In the genomic region with DNA sequence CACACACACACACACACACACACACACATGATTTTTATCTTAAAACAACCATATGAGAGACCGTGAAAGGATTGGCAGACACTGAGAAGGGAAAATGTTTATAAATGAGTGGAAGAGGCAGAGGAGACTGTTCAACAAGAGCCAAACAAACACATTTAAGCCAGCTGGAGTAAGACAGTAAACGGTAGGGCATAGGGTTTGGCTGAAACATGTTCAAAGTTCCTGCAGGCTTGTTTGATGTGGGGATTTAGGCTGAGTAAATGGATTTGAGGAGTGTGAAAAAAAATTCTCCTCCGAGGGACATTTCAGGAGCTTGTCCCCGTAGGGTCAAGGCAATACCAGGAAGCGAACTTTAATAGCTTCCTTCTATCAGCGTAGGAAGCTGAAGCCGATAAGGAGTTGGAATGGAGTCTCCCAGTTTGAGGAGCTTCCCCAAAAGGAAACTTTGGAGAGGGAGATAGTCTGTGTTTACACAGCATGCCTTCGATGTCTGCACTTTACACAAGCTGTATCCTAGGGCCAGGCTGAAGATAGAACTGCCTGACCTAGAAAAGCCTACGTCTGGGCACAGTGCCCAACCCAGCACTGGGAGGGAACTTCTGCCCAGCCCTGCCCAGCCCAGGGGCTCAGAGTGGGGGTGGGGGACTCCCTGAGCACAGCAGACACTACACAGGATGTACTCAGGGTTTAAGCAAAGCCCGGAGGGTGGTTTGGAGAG, we compare ENCODE assay signal across 8 mouse cellular contexts. TPM values are rescaled to one million over a fixed set of nuclear protein-coding genes. Genes with fewer than 3 reads are reported as not detected.
A peak's percentile ranks its signal among the peaks of the same experiment; 100 is the strongest.
DNase-seq lines count a peak whose midpoint lies in the region; ATAC-seq and TF ChIP-seq lines count a peak whose summit lies in the region.

No protein-coding gene starts in this region.

- no peaks in the 10 kb centered on the region for H3K36me3 ChIP-seq in forebrain, embryonic 12.5 days (replicated peaks)
- H3K36me3 ChIP-seq in forebrain, embryonic 10.5 days (replicated peaks), result no peaks in the 10 kb centered on the region
- no peaks in the 10 kb centered on the region for H3K36me3 ChIP-seq in intestine, postnatal 0 days (ENCODE audit: control insufficient read depth, insufficient read depth)
- no peaks in the 10 kb centered on the region for H3K36me3 ChIP-seq in limb, embryonic 14.5 days (ENCODE audit: control insufficient read depth, insufficient read depth, low read length)
- H3K36me3 ChIP-seq in midbrain, postnatal 0 days (ENCODE audit: insufficient read depth, low read length), result no peaks in the 10 kb centered on the region
- H3K36me3 ChIP-seq in stomach, embryonic 15.5 days, result no peaks in the 10 kb centered on the region

- no peak for TF ChIP-seq POLR2A in limb, embryonic 14.5 days (IDR thresholded peaks at IDR 0.05; ENCODE audit: borderline replicate concordance, extremely low read depth, insufficient read depth, insufficient read length)

- peaks cover 15% of the 10 kb centered on the region for H3K4me1 ChIP-seq in forebrain, embryonic 12.5 days
- H3K4me1 ChIP-seq in forebrain, embryonic 10.5 days, result peaks cover 18% of the 10 kb centered on the region
- H3K4me1 ChIP-seq in intestine, postnatal 0 days (replicated peaks; ENCODE audit: control insufficient read depth, insufficient read depth, low read length), result peaks cover 27% of the 10 kb centered on the region
- H3K4me1 ChIP-seq in limb, embryonic 14.5 days (ENCODE audit: control insufficient read depth, insufficient read depth, low read length), result peaks cover 6% of the 10 kb centered on the region
- H3K4me1 ChIP-seq in midbrain, postnatal 0 days (ENCODE audit: insufficient read depth, low read length), result no peaks in the 10 kb centered on the region
- H3K4me1 ChIP-seq in stomach, embryonic 15.5 days, result peaks cover 26% of the 10 kb centered on the region

- 76% methylated on average over 10 of the region's 10 CpGs for WGBS in forebrain, embryonic 12.5 days
- WGBS in forebrain, embryonic 10.5 days, result 86% methylated on average over 10 of the region's 10 CpGs
- WGBS in intestine, postnatal 0 days, result 3% methylated on average over 10 of the region's 10 CpGs
- 55% methylated on average over 10 of the region's 10 CpGs for WGBS in limb, embryonic 14.5 days
- 56% methylated on average over 10 of the region's 10 CpGs for WGBS in midbrain, postnatal 0 days
- 13% methylated on average over 10 of the region's 10 CpGs for WGBS in stomach, embryonic 15.5 days

- ATAC-seq in forebrain, embryonic 12.5 days (ENCODE audit: low FRiP score), result peak; percentile 64; the same call in 1 of the 2 replicates
- ATAC-seq in intestine, postnatal 0 days, result peak; percentile 14; the same call in 1 of the 2 replicates
- 0 out of 2 replicates have a peak, but pooled peaks have one; percentile 37 for ATAC-seq in limb, embryonic 14.5 days (ENCODE audit: low FRiP score, low read depth)
- peak; percentile 69 for ATAC-seq in midbrain, postnatal 0 days (ENCODE audit: low FRiP score)
- peak; percentile 70 for ATAC-seq in stomach, embryonic 15.5 days (ENCODE audit: insufficient read depth, low FRiP score, low read depth)

- no peak for DNase-seq in forebrain, embryonic 10.5 days (ENCODE audit: extremely low spot score, low spot score)
- peak; percentile 94 for DNase-seq in cerebellum, adult 9-11 months
- peak; percentile 56 to 75 for DNase-seq in gastrocnemius, postnatal 4 days (ENCODE audit: low spot score in 2 of 2)
- peak; percentile 47 for DNase-seq in limb, embryonic 14.5 days (ENCODE audit: low spot score)
- peak; percentile 80 for DNase-seq in midbrain, postnatal 0 days (ENCODE audit: low spot score)

- H3K9ac ChIP-seq in forebrain, embryonic 12.5 days, result no peak overlapping the region
- H3K9ac ChIP-seq in intestine, postnatal 0 days (ENCODE audit: low read depth, low read length), result no peak overlapping the region; the same call in 1 of the 2 replicates
- no peak overlapping the region for H3K9ac ChIP-seq in limb, embryonic 14.5 days (ENCODE audit: low read depth, low read length, severe bottlenecking)
- no peak overlapping the region for H3K9ac ChIP-seq in midbrain, postnatal 0 days (replicated peaks; ENCODE audit: low read length, poor library complexity, severe bottlenecking)
- no peak overlapping the region for H3K9ac ChIP-seq in stomach, embryonic 15.5 days

- H3K27me3 ChIP-seq in forebrain, embryonic 12.5 days, result no peaks in the 10 kb centered on the region
- H3K27me3 ChIP-seq in forebrain, embryonic 10.5 days (ENCODE audit: poor library complexity, severe bottlenecking), result no peaks in the 10 kb centered on the region
- no peaks in the 10 kb centered on the region for H3K27me3 ChIP-seq in intestine, postnatal 0 days (replicated peaks; ENCODE audit: control insufficient read depth, insufficient read depth, low read length)
- no peaks in the 10 kb centered on the region for H3K27me3 ChIP-seq in limb, embryonic 14.5 days (ENCODE audit: control insufficient read depth, insufficient read depth, low read length)
- H3K27me3 ChIP-seq in midbrain, postnatal 0 days (ENCODE audit: insufficient read depth, low read length), result no peaks in the 10 kb centered on the region
- no peaks in the 10 kb centered on the region for H3K27me3 ChIP-seq in stomach, embryonic 15.5 days (replicated peaks)

- H3K4me3 ChIP-seq in forebrain, embryonic 12.5 days (replicated peaks), result no peak overlapping the region
- H3K4me3 ChIP-seq in forebrain, embryonic 10.5 days, result no peak overlapping the region
- no peak overlapping the region for H3K4me3 ChIP-seq in intestine, postnatal 0 days (ENCODE audit: low read depth, low read length)
- no peak overlapping the region for H3K4me3 ChIP-seq in limb, embryonic 14.5 days (replicated peaks; ENCODE audit: low read length)
- no peak overlapping the region for H3K4me3 ChIP-seq in midbrain, postnatal 0 days (ENCODE audit: low read depth, low read length)
- H3K4me3 ChIP-seq in stomach, embryonic 15.5 days (replicated peaks), result no peak overlapping the region

- H3K27ac ChIP-seq in forebrain, embryonic 12.5 days, result no peak overlapping the region
- H3K27ac ChIP-seq in forebrain, embryonic 10.5 days, result no peak overlapping the region
- peak overlapping the region; percentile 93 for H3K27ac ChIP-seq in intestine, postnatal 0 days (ENCODE audit: low read depth, low read length)
- no peak overlapping the region for H3K27ac ChIP-seq in limb, embryonic 14.5 days (replicated peaks; ENCODE audit: low read depth, low read length)
- H3K27ac ChIP-seq in midbrain, postnatal 0 days (ENCODE audit: low read depth, low read length), result no peak overlapping the region
- H3K27ac ChIP-seq in stomach, embryonic 15.5 days, result peak overlapping the region; percentile 86

- no peak for TF ChIP-seq CTCF in intestine, postnatal 0 days (IDR thresholded peaks at IDR 0.05; ENCODE audit: low read depth)
- no peak for TF ChIP-seq CTCF in midbrain, postnatal 0 days (IDR thresholded peaks at IDR 0.05)

- no peak overlapping the region for H3K4me2 ChIP-seq in forebrain, embryonic 12.5 days
- peak overlapping the region; percentile 21 for H3K4me2 ChIP-seq in intestine, postnatal 0 days (replicated peaks; ENCODE audit: low read depth)
- no peak overlapping the region for H3K4me2 ChIP-seq in limb, embryonic 14.5 days (replicated peaks; ENCODE audit: low read depth, low read length, severe bottlenecking)
- H3K4me2 ChIP-seq in midbrain, postnatal 0 days (ENCODE audit: low read depth, low read length, poor library complexity, severe bottlenecking), result no peak overlapping the region
- H3K4me2 ChIP-seq in stomach, embryonic 15.5 days, result peak overlapping the region; percentile 35

- no peaks in the 10 kb centered on the region for H3K9me3 ChIP-seq in forebrain, embryonic 12.5 days
- no peaks in the 10 kb centered on the region for H3K9me3 ChIP-seq in forebrain, embryonic 10.5 days
- no peaks in the 10 kb centered on the region for H3K9me3 ChIP-seq in intestine, postnatal 0 days (ENCODE audit: control insufficient read depth)
- no peaks in the 10 kb centered on the region for H3K9me3 ChIP-seq in limb, embryonic 14.5 days (ENCODE audit: control insufficient read depth, low read length)
- no peaks in the 10 kb centered on the region for H3K9me3 ChIP-seq in midbrain, postnatal 0 days (ENCODE audit: low read length)
- H3K9me3 ChIP-seq in stomach, embryonic 15.5 days, result no peaks in the 10 kb centered on the region

RNA-seq across cellular contexts. Expression of a gene that starts 15.2 kb away (rescaled TPM):
- polyA plus RNA-seq in forebrain, embryonic 12.5 days (2016; fragmentation: Nextera tagmentation; extraction: Ambion mirVana), result 20.7 and 20.9 TPM in 2 replicates
- 16.8 and 18.3 TPM in 2 replicates for polyA plus RNA-seq in forebrain, embryonic 10.5 days (2016; fragmentation: Nextera tagmentation; extraction: Ambion mirVana)
- 10 to 100 TPM; 47.3 to 54.5 TPM for total RNA-seq in gastrocnemius, postnatal 4 days (2021)
- 81.7 and 86.9 TPM in 2 replicates for polyA plus RNA-seq in intestine, postnatal 0 days (2015; fragmentation: Nextera tagmentation; extraction: Ambion mirVana)
- polyA plus RNA-seq in limb, embryonic 14.5 days (2012; rRNA removed), result 24.8 and 28.7 TPM in 2 replicates
- 26.2 and 28.3 TPM in 2 replicates for polyA plus RNA-seq in limb, embryonic 14.5 days (2014; fragmentation: Nextera tagmentation; extraction: Ambion mirVana)
- 50.3 and 61.0 TPM in 2 replicates for total RNA-seq in midbrain, postnatal 0 days (2014; rRNA removed)
- 31.1 and 35.3 TPM in 2 replicates for polyA plus RNA-seq in midbrain, postnatal 0 days (2015; fragmentation: Nextera tagmentation; extraction: Ambion mirVana)
- polyA plus RNA-seq in stomach, embryonic 15.5 days (2015; fragmentation: Nextera tagmentation; extraction: Ambion mirVana), result 26.6 and 29.0 TPM in 2 replicates

RNA-seq across cellular contexts. Expression of a gene that starts 49.5 kb away (rescaled TPM):
- 2.1 and 3.0 TPM in 2 replicates for polyA plus RNA-seq in forebrain, embryonic 12.5 days (2016; fragmentation: Nextera tagmentation; extraction: Ambion mirVana)
- 1.3 and 2.0 TPM in 2 replicates for polyA plus RNA-seq in forebrain, embryonic 10.5 days (2016; fragmentation: Nextera tagmentation; extraction: Ambion mirVana)
- 1 to 10 TPM; 1.8 to 1.9 TPM for total RNA-seq in gastrocnemius, postnatal 4 days (2021)
- 2.6 and 2.8 TPM in 2 replicates for polyA plus RNA-seq in intestine, postnatal 0 days (2015; fragmentation: Nextera tagmentation; extraction: Ambion mirVana)
- polyA plus RNA-seq in limb, embryonic 14.5 days (2012; rRNA removed), result 6.0 and 6.1 TPM in 2 replicates
- 2.1 and 3.3 TPM in 2 replicates for polyA plus RNA-seq in limb, embryonic 14.5 days (2014; fragmentation: Nextera tagmentation; extraction: Ambion mirVana)
- 33.8 and 42.1 TPM in 2 replicates for total RNA-seq in midbrain, postnatal 0 days (2014; rRNA removed)
- polyA plus RNA-seq in midbrain, postnatal 0 days (2015; fragmentation: Nextera tagmentation; extraction: Ambion mirVana), result 19.3 and 23.3 TPM in 2 replicates
- 2.3 and 2.9 TPM in 2 replicates for polyA plus RNA-seq in stomach, embryonic 15.5 days (2015; fragmentation: Nextera tagmentation; extraction: Ambion mirVana)

Comparison
In these comparisons a context has a peak if more than half of its experiments do, and no peak if none do; other contexts are left out.
1. ATAC-seq: peak in every context shown above with its lines; median percentile 70 in stomach, embryonic 15.5 days; 69 in midbrain, postnatal 0 days; 64 in forebrain, embryonic 12.5 days; 37 in limb, embryonic 14.5 days; 14 in intestine, postnatal 0 days.
2. H3K27ac ChIP-seq: peak in intestine, postnatal 0 days (single experiment) and stomach, embryonic 15.5 days (single experiment); none in forebrain, embryonic 12.5 days (single experiment), forebrain, embryonic 10.5 days (single experiment), limb, embryonic 14.5 days (single experiment) and midbrain, postnatal 0 days (single experiment).
3. H3K4me2 ChIP-seq: peak in intestine, postnatal 0 days (single experiment) and stomach, embryonic 15.5 days (single experiment); none in forebrain, embryonic 12.5 days (single experiment), limb, embryonic 14.5 days (single experiment) and midbrain, postnatal 0 days (single experiment).